Mouse (Mus musculus): ENCODE results near the gene Cnpy1. TPM values are rescaled to one million over a fixed set of nuclear protein-coding genes. Genes with fewer than 3 reads are reported as not detected.

The Cnpy1 gene
- polyA plus RNA-seq, 1 experiment from 2014 or later: 0.21 TPM

DNA sequence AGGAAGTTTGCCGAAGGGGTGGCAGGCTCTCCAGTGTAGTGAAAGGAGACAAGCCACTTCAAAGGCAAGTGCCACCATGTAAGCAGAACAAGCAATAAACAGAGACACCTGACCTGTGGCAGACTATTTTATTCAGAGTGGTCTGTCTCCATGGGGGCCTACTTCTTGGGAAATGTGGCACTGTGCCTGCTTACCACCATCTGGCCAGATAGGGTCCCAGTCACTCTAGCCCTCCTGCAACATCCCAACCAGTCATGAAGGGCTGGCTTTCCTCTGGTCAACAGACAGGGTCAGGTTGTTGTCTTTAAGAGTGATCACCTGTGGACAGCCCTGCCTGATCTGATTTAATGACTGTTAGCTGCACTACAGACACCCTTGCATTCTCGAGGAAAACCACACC is 50.1 kb downstream of the Cnpy1 start:
- no peak for TF ChIP-seq EP300 (optimal IDR thresholded peaks at IDR 0.05)
- TF ChIP-seq CTCF (IDR thresholded peaks at IDR 0.05; ENCODE audit: low read depth): no peak

DNA sequence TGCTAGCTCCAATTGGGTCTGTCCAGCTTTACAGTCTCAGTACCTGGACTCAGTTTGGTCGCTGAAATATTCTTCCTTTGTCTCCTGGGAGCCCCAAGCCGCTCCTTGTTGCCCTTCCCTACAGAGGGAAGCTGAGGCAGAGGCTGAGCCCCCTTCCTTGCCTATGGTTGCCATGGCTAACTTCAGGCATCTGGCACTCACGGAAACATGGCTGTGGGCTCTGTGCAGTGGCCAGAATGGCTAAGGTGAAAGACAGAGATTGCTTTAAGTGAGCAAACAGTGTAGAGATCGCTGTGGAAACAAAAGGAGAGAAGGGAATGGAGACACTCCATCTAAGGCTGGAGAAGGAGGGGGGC is 53.5 kb downstream of the Cnpy1 start:
- Histone ChIP-seq H3K4me3 (ENCODE audit: low read depth, low read length) (no peak overlapping the region), H3K4me1 (replicated peaks; ENCODE audit: control insufficient read depth, insufficient read depth) (no peaks in the 10 kb centered on the region), H3K9me3 (ENCODE audit: control insufficient read depth, low read length) (no peaks in the 10 kb centered on the region), H3K27ac (replicated peaks) (no peak overlapping the region), H3K27me3 (ENCODE audit: control insufficient read depth, insufficient read depth, low read length) (no peaks in the 10 kb centered on the region), H3K4me2 (replicated peaks; ENCODE audit: low read depth) (no peak overlapping the region), H3K9ac (ENCODE audit: low read length) (no peak overlapping the region), H3K36me3 (ENCODE audit: control insufficient read depth, insufficient read depth, low read length) (no peaks in the 10 kb centered on the region)
- ATAC-seq (ENCODE audit: low FRiP score, low TSS enrichment) (no peak), DNase-seq (ENCODE audit: low spot score) (no peak)
- WGBS: 50% methylated on average over 4 of the region's 4 CpGs
- TF ChIP-seq CTCF (IDR thresholded peaks at IDR 0.05; ENCODE audit: low read depth): no peak
- TF ChIP-seq EP300 (optimal IDR thresholded peaks at IDR 0.05): no peak

More for the DNA sequence above, 50.1 kb downstream of the Cnpy1 start:
- WGBS: 43% methylated on average over 2 of the region's 2 CpGs
- no peaks in the 10 kb centered on the region for H3K4me1 ChIP-seq (replicated peaks; ENCODE audit: control insufficient read depth, insufficient read depth)
- H3K9ac ChIP-seq (ENCODE audit: low read length): no peak overlapping the region
- no peaks in the 10 kb centered on the region for H3K27me3 ChIP-seq (ENCODE audit: control insufficient read depth, insufficient read depth, low read length)
- no peaks in the 10 kb centered on the region for H3K9me3 ChIP-seq (ENCODE audit: control insufficient read depth, low read length)
- H3K4me2 ChIP-seq (replicated peaks; ENCODE audit: low read depth): no peak overlapping the region
- no peak for DNase-seq (ENCODE audit: low spot score)
- no peak overlapping the region for H3K27ac ChIP-seq (replicated peaks)
- no peak for ATAC-seq (ENCODE audit: low FRiP score, low TSS enrichment)
- no peaks in the 10 kb centered on the region for H3K36me3 ChIP-seq (ENCODE audit: control insufficient read depth, insufficient read depth, low read length)
- no peak overlapping the region for H3K4me3 ChIP-seq (ENCODE audit: low read depth, low read length)

DNA sequence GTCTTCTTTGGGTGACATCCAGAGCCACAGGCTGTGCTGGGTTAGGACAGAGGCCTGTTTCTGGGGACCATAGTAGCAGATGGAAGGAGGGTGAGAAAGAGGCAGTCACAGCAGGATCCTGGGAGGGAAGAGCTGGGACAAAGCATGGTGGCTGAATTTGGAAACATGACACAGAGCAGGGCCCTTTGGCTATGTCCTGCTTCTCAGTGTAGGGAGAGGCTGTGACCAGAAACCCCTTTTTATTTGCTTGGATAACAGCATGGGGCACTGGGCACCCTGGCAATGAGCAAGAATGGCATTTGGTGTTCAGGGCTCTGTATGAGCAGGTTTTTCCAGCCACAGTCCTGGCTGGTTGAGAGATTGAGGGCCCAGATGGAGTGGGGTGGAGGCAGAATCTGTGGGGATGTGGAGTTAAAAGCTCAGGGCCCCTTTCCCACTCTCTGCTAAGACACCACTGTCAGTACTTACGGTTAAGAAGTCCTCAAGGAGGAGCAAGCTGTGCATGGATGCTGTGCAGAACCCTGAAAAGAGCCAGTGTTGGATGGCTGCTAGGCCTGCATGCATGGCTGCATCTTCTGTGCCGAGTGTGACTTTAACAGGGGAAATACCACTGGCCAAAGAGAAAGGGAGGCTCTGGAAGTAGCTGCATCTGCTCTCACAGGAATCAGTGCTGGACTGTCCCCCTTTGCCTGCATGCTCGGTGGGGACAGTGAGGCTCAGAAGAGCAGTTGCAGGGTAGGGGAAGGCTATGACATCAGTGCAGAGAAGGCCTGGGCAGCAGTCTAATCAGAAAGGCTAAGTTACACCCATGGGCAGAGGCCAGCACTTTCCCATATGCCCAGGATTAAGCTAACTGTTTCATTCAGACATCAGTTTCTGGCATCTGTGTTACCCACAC is 54.2 kb downstream of the Cnpy1 start:
- TF ChIP-seq EP300 (optimal IDR thresholded peaks at IDR 0.05): no peak
- no peak for TF ChIP-seq CTCF (IDR thresholded peaks at IDR 0.05; ENCODE audit: low read depth)
- H3K9me3 ChIP-seq (ENCODE audit: control insufficient read depth, low read length): no peaks in the 10 kb centered on the region

DNA sequence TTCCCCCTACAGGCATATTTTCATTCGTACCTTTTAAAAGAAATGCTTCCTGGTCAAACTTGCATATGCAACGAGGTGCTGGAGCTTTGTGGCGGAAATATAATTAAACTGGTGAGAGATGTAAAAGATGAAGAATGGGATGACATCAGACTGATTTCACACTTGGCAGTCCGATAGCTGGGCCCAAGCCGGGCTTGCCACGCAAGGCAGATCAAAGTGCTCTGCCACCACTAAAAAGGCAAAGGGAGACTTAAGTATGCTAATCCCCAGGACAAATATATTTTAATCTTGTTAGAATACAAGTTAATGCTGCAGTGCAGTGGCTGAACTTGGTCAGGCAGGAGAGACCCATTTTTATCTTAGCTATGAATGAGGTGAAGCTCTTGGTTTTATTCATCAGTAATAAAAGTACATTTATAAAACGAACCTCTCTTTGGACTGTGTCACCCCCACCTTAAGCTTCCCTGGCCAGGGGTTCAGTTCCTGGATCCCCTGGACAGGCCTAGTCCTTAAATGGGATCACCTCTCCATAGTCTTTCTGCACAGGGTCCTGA is 66.3 kb downstream of the Cnpy1 start:
- Histone ChIP-seq H3K4me3 (ENCODE audit: low read depth, low read length) (no peak overlapping the region), H3K4me2 (replicated peaks; ENCODE audit: low read depth) (no peak overlapping the region), H3K27ac (replicated peaks) (no peak overlapping the region), H3K27me3 (ENCODE audit: control insufficient read depth, insufficient read depth, low read length) (peaks cover 17% of the 10 kb centered on the region; the same call in 1 of the 2 replicates), H3K36me3 (ENCODE audit: control insufficient read depth, insufficient read depth, low read length) (no peaks in the 10 kb centered on the region), H3K9me3 (ENCODE audit: control insufficient read depth, low read length) (no peaks in the 10 kb centered on the region), H3K9ac (ENCODE audit: low read length) (no peak overlapping the region), H3K4me1 (replicated peaks; ENCODE audit: control insufficient read depth, insufficient read depth) (no peaks in the 10 kb centered on the region)
- 44% methylated on average over 7 of the region's 7 CpGs for WGBS
- DNase-seq (ENCODE audit: low spot score) (no peak), ATAC-seq (ENCODE audit: low FRiP score, low TSS enrichment) (no peak)
- TF ChIP-seq EP300 (optimal IDR thresholded peaks at IDR 0.05): no peak
- TF ChIP-seq CTCF (IDR thresholded peaks at IDR 0.05; ENCODE audit: low read depth): no peak

More for the DNA sequence above, 54.2 kb downstream of the Cnpy1 start:
- WGBS: 65% methylated on average over 3 of the region's 3 CpGs
- DNase-seq (ENCODE audit: low spot score) (no peak), ATAC-seq (ENCODE audit: low FRiP score, low TSS enrichment) (no peak)
- no peak overlapping the region for H3K4me2 ChIP-seq (replicated peaks; ENCODE audit: low read depth)
- no peak overlapping the region for H3K4me3 ChIP-seq (ENCODE audit: low read depth, low read length)
- H3K36me3 ChIP-seq (ENCODE audit: control insufficient read depth, insufficient read depth, low read length): no peaks in the 10 kb centered on the region
- no peak overlapping the region for H3K27ac ChIP-seq (replicated peaks)
- no peaks in the 10 kb centered on the region for H3K27me3 ChIP-seq (ENCODE audit: control insufficient read depth, insufficient read depth, low read length)
- H3K4me1 ChIP-seq (replicated peaks; ENCODE audit: control insufficient read depth, insufficient read depth): no peaks in the 10 kb centered on the region
- no peak overlapping the region for H3K9ac ChIP-seq (ENCODE audit: low read length)

DNA sequence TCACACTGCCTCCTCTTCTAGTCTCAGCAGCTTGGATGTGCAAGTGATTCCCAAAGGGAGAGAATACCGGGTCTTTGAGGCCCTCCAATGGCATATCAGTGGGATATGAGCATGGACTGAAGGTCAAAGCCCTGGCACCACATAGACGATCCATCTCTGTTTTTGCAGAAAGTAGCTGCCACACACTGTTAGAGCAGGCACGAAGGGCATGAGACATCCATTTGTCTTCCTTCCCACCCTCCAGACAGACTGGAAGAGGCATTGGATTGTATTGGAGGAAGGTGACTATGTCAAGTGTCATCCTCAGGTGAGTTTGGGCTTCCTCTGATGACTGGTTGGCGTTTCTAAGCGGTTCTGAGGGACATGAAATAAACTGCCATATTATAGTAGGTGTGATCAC is 67.3 kb downstream of the Cnpy1 start:
- Histone ChIP-seq H3K4me3 (ENCODE audit: low read depth, low read length) (no peak overlapping the region), H3K36me3 (ENCODE audit: control insufficient read depth, insufficient read depth, low read length) (no peaks in the 10 kb centered on the region), H3K27me3 (ENCODE audit: control insufficient read depth, insufficient read depth, low read length) (peaks cover 19% of the 10 kb centered on the region; the same call in 1 of the 2 replicates), H3K9ac (ENCODE audit: low read length) (no peak overlapping the region), H3K4me1 (replicated peaks; ENCODE audit: control insufficient read depth, insufficient read depth) (no peaks in the 10 kb centered on the region), H3K9me3 (ENCODE audit: control insufficient read depth, low read length) (no peaks in the 10 kb centered on the region), H3K27ac (replicated peaks) (no peak overlapping the region), H3K4me2 (replicated peaks; ENCODE audit: low read depth) (no peak overlapping the region)
- 23% methylated on average over 5 of the region's 5 CpGs for WGBS
- TF ChIP-seq EP300 (optimal IDR thresholded peaks at IDR 0.05): no peak
- no peak for TF ChIP-seq CTCF (IDR thresholded peaks at IDR 0.05; ENCODE audit: low read depth)
- ATAC-seq (ENCODE audit: low FRiP score, low TSS enrichment) (no peak), DNase-seq (ENCODE audit: low spot score) (no peak)

DNA sequence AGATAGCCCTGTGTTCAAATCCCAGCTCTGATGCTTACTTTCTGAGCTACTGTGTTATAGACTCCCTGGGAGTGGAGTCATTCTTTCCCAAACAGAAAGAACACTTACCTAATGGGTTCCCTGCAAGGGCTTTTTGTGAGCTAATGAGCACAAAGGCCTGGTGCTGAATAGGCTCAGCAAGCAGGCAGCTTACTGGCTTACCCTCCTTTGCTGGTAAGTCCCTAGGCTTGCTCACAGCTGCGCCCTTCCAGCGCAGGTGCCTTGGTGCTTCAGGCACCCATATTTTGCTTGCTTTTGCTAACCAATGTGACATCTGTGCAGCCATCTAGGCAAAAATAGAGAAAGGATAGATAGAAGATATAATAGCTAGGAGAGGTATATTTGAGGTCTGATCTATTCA is 69.0 kb downstream of the Cnpy1 start:
- H3K36me3 ChIP-seq (ENCODE audit: control insufficient read depth, insufficient read depth, low read length): no peaks in the 10 kb centered on the region
- no peaks in the 10 kb centered on the region for H3K4me1 ChIP-seq (replicated peaks; ENCODE audit: control insufficient read depth, insufficient read depth)
- no peak for ATAC-seq (ENCODE audit: low FRiP score, low TSS enrichment)
- no peak overlapping the region for H3K4me2 ChIP-seq (replicated peaks; ENCODE audit: low read depth)
- no peak overlapping the region for H3K9ac ChIP-seq (ENCODE audit: low read length)
- DNase-seq (ENCODE audit: low spot score): no peak
- H3K9me3 ChIP-seq (ENCODE audit: control insufficient read depth, low read length): no peaks in the 10 kb centered on the region
- peaks cover 22% of the 10 kb centered on the region; the same call in 1 of the 2 replicates for H3K27me3 ChIP-seq (ENCODE audit: control insufficient read depth, insufficient read depth, low read length)
- no peak overlapping the region for H3K27ac ChIP-seq (replicated peaks)
- TF ChIP-seq EP300 (optimal IDR thresholded peaks at IDR 0.05) (no peak), CTCF (IDR thresholded peaks at IDR 0.05; ENCODE audit: low read depth) (no peak)
- no peak overlapping the region for H3K4me3 ChIP-seq (ENCODE audit: low read depth, low read length)
- WGBS: 5% methylated on average over 2 of the region's 2 CpGs

All from stomach, postnatal 0 days (tissue).